Mouse (Mus musculus): ENCODE measurements around the gene Slamf6.
"Not testable (repeated sequence)": the region's sequence is repeated elsewhere in the genome, so short reads cannot be mapped to it uniquely, and the experiment has no call there.

Slamf6 gene

DNA sequence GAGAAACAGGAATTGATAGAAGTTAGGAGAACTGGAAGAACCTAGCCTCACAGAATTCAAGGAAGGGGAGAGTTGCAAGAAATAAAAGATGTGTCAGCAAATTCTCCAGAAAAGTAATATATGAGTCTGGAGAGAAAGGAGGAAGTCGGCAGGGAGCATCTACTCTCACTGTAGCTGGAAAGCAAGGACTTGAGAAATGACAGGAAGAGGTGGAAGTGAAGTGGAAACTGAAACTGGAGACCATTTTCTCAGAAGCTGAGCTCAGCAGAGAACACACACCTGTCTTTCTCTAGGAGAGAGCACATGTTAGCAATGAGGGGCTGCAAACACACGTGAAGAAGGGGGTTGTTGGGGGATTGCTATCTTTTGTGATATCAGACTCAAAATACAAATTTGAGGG, 40.1 kb downstream of the Slamf6 start:
- no peak for DNase-seq (ENCODE audit: low spot score)

GRCm38 (mm10) chr1:171960726-171961125, 43.4 kb downstream of the Slamf6 start:
- no peak for DNase-seq (ENCODE audit: low spot score)

DNA sequence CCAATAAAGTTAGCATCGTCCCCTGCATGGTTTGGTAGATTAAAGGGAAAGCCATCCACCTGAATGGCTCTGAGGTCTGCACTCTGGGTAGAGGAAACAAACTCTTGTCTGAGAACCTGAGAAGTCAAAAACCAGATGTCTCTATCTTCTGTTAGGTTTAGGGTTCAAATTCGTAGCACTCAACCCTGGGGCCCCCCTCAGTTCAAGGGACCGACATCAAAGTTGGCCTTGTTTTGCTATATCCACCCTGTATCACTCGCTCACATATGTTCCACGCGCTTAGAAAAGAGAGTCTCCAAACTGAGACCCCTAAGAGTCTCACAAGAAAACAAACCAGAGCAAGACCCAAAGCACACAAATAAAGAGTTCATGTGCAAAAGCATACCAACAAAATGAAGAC, 44.4 kb downstream of the Slamf6 start:
- DNase-seq (ENCODE audit: low spot score), result no peak

- no peak for DNase-seq (ENCODE audit: low spot score)
Measured at GRCm38 (mm10) chr1:171963613-171964012, 46.3 kb downstream of the Slamf6 start.

- no peak for DNase-seq (ENCODE audit: low spot score)
Measured at GRCm38 (mm10) chr1:171966054-171966790, 48.9 kb downstream of the Slamf6 start.

- DNase-seq (ENCODE audit: low spot score), result no peak
Measured at GRCm38 (mm10) chr1:171969221-171969620, 51.9 kb downstream of the Slamf6 start.

GRCm38 (mm10) chr1:171970854-171971586, 53.7 kb downstream of the Slamf6 start:
- DNase-seq (ENCODE audit: low spot score), result no peak

- DNase-seq (ENCODE audit: low spot score), result not testable (repeated sequence)
Measured at GRCm38 (mm10) chr1:171974361-171974760, 57.0 kb downstream of the Slamf6 start.

- DNase-seq (ENCODE audit: low spot score), result no peak
Measured at GRCm38 (mm10) chr1:171975377-171975776, 58.1 kb downstream of the Slamf6 start.

DNA sequence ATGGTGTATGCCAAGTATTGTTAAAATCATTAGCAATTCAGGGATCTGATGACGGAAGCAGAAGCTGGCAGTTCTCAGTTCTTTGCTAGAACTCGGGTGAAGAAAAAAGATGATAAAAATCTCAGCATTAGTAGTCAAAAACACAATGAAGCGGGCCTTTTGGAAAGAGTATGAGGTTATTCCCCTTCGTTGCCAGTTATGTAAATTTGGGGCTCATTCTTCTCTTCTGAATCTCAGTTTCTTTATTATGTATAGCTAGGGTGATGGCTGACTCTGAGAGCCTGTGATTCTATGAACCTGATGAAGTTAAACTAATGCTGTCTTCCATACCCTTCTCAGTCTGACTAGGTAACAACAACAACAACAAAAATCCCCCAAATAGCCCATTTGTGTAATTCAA, 58.5 kb downstream of the Slamf6 start:
- no peak for DNase-seq (ENCODE audit: low spot score)

DNA sequence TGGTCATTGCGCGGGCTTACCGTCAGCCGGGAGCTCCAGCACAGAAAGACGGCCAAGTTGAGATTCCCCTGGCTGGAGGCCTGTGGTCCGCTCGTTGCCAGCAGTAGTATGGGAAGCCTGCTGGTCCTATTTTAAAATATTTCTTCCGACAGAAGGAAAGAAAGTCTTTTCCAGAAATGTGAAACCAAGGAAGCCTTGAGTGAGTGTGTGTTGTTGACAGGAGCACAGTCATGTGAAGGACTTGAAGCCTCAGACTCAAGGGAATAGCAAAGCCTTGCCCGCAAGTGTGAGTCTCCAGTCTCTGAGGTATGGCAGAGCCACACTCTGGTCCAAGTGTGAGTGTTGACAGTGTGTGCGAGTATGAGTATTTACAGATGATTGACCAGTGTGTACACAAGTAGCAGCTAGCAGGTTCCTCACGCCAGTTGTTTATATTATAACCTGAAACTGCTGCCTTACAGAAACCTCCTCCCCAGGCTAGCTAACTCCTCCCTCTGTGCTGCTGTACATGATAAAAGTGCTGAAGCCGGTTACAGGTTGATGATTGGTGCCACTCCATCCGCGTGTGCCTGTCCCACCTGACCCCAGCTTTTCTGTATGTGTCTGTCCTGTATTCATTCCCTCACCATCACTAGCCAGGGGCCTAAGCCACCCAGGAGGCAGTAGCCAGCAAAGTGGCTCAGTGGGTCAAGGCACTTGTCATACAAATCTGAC, 59.7 kb downstream of the Slamf6 start:
- no peak for DNase-seq (ENCODE audit: low spot score)

- no peak for DNase-seq (ENCODE audit: low spot score)
Measured at GRCm38 (mm10) chr1:171977891-171978290, 60.6 kb downstream of the Slamf6 start.

GRCm38 (mm10) chr1:171979969-171980730, 62.8 kb downstream of the Slamf6 start:
- no peak for DNase-seq (ENCODE audit: low spot score)

DNA sequence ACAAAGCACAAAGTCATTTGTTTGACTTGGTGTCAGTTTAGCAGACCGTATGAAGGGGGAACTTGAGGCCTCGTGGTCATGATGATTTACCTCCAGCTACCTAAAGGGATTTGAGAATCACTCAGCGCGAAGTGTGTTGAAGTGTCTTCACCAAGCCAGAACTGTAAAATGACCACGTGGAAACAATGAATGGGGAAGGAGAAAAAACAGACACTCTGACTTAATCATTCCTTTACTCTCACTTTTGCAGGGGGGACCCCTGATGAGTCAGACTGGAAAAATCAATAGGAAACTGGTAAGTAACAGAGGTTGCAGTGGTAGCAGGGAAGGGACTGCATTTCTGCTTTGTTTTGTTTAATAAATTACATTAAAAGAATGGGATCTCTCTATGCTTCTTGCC, 64.9 kb downstream of the Slamf6 start:
- DNase-seq (ENCODE audit: low spot score), result no peak

DNA sequence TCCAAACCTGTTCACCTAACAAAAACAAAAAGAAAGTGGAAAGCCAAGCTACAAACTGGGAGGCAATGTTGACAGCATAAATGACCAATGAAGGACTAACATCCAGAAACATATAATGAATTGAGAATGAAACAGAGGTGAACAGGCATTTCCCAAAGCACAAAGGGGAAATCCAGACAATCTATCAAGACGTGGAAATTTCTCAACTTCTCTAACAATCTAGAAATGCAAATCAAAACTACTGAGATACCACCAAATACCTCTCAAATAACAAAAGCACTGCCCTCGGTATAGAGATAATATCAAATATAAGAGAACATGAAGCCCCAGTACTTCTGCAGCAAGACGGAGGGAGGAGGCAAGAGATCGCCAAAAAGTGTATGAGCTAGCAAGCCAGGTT, 65.4 kb downstream of the Slamf6 start:
- no peak for DNase-seq (ENCODE audit: low spot score)

DNA sequence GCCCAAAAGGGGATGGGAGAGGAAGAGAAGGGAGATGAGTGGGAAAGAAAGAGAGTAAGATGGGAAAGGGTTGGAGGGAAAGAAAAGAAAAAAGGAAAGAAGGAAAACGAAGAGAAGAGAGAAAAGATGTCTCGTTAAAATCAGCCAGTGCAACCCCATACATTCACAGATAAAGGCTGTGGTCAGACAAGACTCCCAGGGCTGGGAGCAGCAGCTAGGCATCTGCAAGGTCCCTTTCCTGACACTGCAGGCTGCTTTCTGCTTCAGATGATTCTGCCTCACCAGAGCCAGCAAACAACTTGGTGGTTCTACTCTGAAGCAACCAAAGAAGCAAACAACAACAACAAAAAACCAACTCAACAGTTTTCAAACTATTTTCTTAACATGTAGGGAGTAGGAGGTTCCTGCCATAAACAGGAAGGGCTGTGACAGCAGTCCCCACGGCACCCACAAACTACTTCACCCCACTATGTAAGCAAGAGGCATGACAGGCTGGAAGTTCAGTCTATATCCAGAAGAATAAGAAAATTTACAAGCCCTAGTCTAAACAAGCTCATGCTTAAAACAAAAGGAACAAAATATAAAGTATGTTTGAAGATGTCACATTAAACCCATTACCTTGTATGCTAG, 66.2 kb downstream of the Slamf6 start:
- no peak for DNase-seq (ENCODE audit: low spot score)

DNA sequence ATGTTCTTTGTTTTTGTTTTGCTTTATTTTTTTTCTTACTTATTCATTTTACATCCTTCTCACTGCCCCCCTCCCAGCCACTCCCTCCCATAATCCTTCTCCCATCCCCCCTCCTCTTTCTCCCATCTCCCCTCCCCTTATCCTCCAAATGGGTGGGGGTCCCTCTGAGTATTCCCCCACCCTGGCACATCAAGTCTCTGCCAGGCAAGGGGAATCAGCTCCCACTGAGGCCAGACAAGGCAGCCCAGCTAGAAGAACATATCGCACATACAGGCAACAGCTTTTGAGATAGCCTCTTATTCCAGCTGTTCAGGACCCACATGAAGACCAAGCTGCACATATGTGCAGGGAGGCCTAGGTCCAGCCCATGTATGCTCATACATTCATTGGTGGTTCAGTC, 66.8 kb downstream of the Slamf6 start:
- DNase-seq (ENCODE audit: low spot score), result no peak

DNA sequence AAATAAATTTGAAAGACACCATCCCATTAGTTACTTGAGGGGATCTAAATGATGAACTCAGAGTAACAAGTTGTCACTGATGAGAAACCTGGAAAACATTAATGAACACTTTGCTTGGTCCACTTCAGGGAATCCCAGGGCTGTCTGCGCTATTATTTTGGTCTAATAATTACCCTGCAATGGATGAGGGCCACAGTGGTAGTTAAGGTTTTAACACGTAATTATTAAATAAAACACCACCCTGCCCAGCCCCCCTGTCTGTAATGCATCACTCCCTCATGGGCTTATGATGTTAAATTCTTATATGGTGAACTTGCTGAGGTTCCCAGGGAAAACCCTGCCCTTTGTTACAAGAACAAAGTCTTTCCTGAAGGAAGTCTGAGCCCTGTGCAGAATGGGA, 74.6 kb downstream of the Slamf6 start:
- DNase-seq (ENCODE audit: low spot score), result no peak

- DNase-seq (ENCODE audit: low spot score), result no peak
Measured at GRCm38 (mm10) chr1:171992901-171993530, 75.7 kb downstream of the Slamf6 start.

GRCm38 (mm10) chr1:171994501-171994900, 77.2 kb downstream of the Slamf6 start:
- DNase-seq (ENCODE audit: low spot score), result no peak
